Mouse (Mus musculus) kidney, embryonic 14.5 days (tissue): ENCODE measurements around the gene Mrpl2. TPM values are rescaled to one million over a fixed set of nuclear protein-coding genes. Genes with fewer than 3 reads are reported as not detected.

Experiments used
- ATAC-seq: fragments of 200-750 bp; cut with Nextera tagmentation; 2 replicates; pipeline ENCODE4 v1.8.0; 2017; ENCODE audit warnings: moderate number of reproducible peaks, mild to moderate bottlenecking, moderate TSS enrichment, moderate library complexity; ENCODE audit not compliant: low FRiP score, low TSS enrichment
- H3K27ac ChIP-seq: fragments of 300-500 bp; sonication (generic); 2 replicates; pipeline ENCODE4 v1.5.1; 2014; ENCODE audit warnings: low read depth, mild to moderate bottlenecking, low read length, moderate library complexity, mixed read lengths
- H3K27me3 ChIP-seq: fragments of 300-500 bp; sonication (generic); 2 replicates; pipeline ENCODE4 v1.6.1; 2014; ENCODE audit warnings: mild to moderate bottlenecking, low read length; ENCODE audit not compliant: control insufficient read depth, insufficient read depth
- H3K36me3 ChIP-seq: fragments of 300-500 bp; sonication (generic); 2 replicates; pipeline ENCODE4 v1.6.1; 2014; ENCODE audit warnings: low read length, mixed read lengths; ENCODE audit not compliant: control insufficient read depth, insufficient read depth
- H3K4me1 ChIP-seq: fragments of 300-500 bp; sonication (generic); 2 replicates; pipeline ENCODE4 v1.6.1; 2014; ENCODE audit warnings: low read length, mixed read lengths; ENCODE audit not compliant: control insufficient read depth, insufficient read depth
- H3K4me2 ChIP-seq: fragments of 300-500 bp; sonication (generic); replicated peaks from 2 replicates; pipeline ENCODE4 v1.6.1; 2014; ENCODE audit warnings: low read depth, mild to moderate bottlenecking, low read length
- H3K4me3 ChIP-seq: fragments of 300-500 bp; sonication (generic); 2 replicates; pipeline ENCODE4 v1.5.1; 2014; ENCODE audit warnings: mild to moderate bottlenecking, low read length
- H3K9ac ChIP-seq: fragments of 300-500 bp; sonication (generic); 2 replicates; pipeline ENCODE4 v1.6.1; 2014; ENCODE audit warnings: low read depth, mild to moderate bottlenecking, low read length, moderate library complexity
- H3K9me3 ChIP-seq: fragments of 300-500 bp; sonication (generic); 2 replicates; pipeline ENCODE4 v1.6.1; 2016; ENCODE audit warnings: low read length; ENCODE audit not compliant: control insufficient read depth
- WGBS: fragments of 180-500 bp; shearing (Covaris S2); extraction: QIAGEN DNeasy Blood & Tissue Kit; methylation state at CpG from one replicate; pipeline ENCODE4 v1.1.7; 2014; 5-methylcytosine and 5-hydroxymethylcytosine counted together
- polyA plus RNA-seq: library from polyadenylated mRNA; unstranded; fragments of >200 nt; fragmentation: Nextera tagmentation; extraction: Ambion mirVana; gene quantifications from 2 replicates; pipeline ENCODE4 v1.2.1, GENCODE M21; 2014

Gene Mrpl2
- polyA plus RNA-seq, 1 experiment from 2014 or later: 121 TPM

GRCm38 (mm10) chr17:46648436-46648835 is 2.4 kb downstream of the Mrpl2 start:
- 94% methylated on average over 9 of the region's 9 CpGs for WGBS
- H3K27me3 ChIP-seq: no peaks in the 10 kb centered on the region
- no peak for ATAC-seq
- H3K9me3 ChIP-seq: no peaks in the 10 kb centered on the region
- no peak overlapping the region for H3K9ac ChIP-seq
- no peak overlapping the region; the same call in 1 of the 2 replicates for H3K4me3 ChIP-seq
- H3K4me1 ChIP-seq: peaks cover 37% of the 10 kb centered on the region
- H3K27ac ChIP-seq: no peak overlapping the region
- peaks cover 27% of the 10 kb centered on the region for H3K36me3 ChIP-seq
- H3K4me2 ChIP-seq: no peak overlapping the region

- peak overlapping the region; percentile 82 for H3K4me3 ChIP-seq
- 33% methylated on average over 15 of the region's 15 CpGs for WGBS
- peak overlapping the region; percentile 87 for H3K4me2 ChIP-seq
- H3K36me3 ChIP-seq: peaks cover 41% of the 10 kb centered on the region
- no peaks in the 10 kb centered on the region for H3K9me3 ChIP-seq
- peaks cover 30% of the 10 kb centered on the region for H3K4me1 ChIP-seq
- H3K27ac ChIP-seq: peak overlapping the region; percentile 98
- peak overlapping the region; percentile 89; the same call in 1 of the 2 replicates for H3K9ac ChIP-seq
- no peaks in the 10 kb centered on the region for H3K27me3 ChIP-seq
- no peak for ATAC-seq
These were observed 3.8 kb downstream of the Mrpl2 start for GRCm38 (mm10) chr17:46649811-46650210.

- H3K4me1 ChIP-seq: peaks cover 25% of the 10 kb centered on the region
- H3K27me3 ChIP-seq: no peaks in the 10 kb centered on the region
- peak within 1 kb of the TSS; percentile 89 for H3K9ac ChIP-seq
- peaks cover 43% of the 10 kb centered on the region for H3K36me3 ChIP-seq
- peak; percentile 92 for ATAC-seq
- H3K4me3 ChIP-seq: peak within 1 kb of the TSS; percentile 82
- peak within 1 kb of the TSS; percentile 98 for H3K27ac ChIP-seq
- H3K4me2 ChIP-seq: peak within 1 kb of the TSS; percentile 87
- no peaks in the 10 kb centered on the region for H3K9me3 ChIP-seq
- under 1% methylated on average over 58 of the region's 58 CpGs for WGBS
These were observed 4.4 kb downstream of the Mrpl2 start, which contains the start of gene Cul7 for GRCm38 (mm10) chr17:46650232-46651031. Gene Cul7, plus strand, starts transcription at chr17:46650337.

- no peak for ATAC-seq
- WGBS: 73% methylated on average over 17 of the region's 17 CpGs
- H3K9ac ChIP-seq: peak overlapping the region; percentile 89
- H3K9me3 ChIP-seq: no peaks in the 10 kb centered on the region
- peak overlapping the region; percentile 87 for H3K4me2 ChIP-seq
- peak overlapping the region; percentile 82 for H3K4me3 ChIP-seq
- H3K4me1 ChIP-seq: peaks cover 25% of the 10 kb centered on the region
- H3K36me3 ChIP-seq: peaks cover 51% of the 10 kb centered on the region
- H3K27me3 ChIP-seq: no peaks in the 10 kb centered on the region
- peak overlapping the region; percentile 98 for H3K27ac ChIP-seq
These were observed 5.3 kb downstream of the Mrpl2 start for GRCm38 (mm10) chr17:46651292-46651691.

GRCm38 (mm10) chr17:46651755-46652547 is 5.9 kb downstream of the Mrpl2 start:
- Histone ChIP-seq H3K27ac (no peak overlapping the region), H3K4me3 (peak overlapping the region; percentile 82), H3K9ac (peak overlapping the region; percentile 89; the same call in 1 of the 2 replicates), H3K9me3 (no peaks in the 10 kb centered on the region), H3K36me3 (peaks cover 58% of the 10 kb centered on the region), H3K27me3 (no peaks in the 10 kb centered on the region), H3K4me2 (peak overlapping the region; percentile 87), H3K4me1 (peaks cover 19% of the 10 kb centered on the region)
- WGBS: 57% methylated on average over 20 of the region's 20 CpGs
- no peak for ATAC-seq

- no peak for ATAC-seq
- Histone ChIP-seq H3K4me2 (no peak overlapping the region), H3K27ac (no peak overlapping the region), H3K9ac (no peak overlapping the region), H3K27me3 (no peaks in the 10 kb centered on the region), H3K4me1 (peaks cover 16% of the 10 kb centered on the region), H3K4me3 (no peak overlapping the region), H3K9me3 (no peaks in the 10 kb centered on the region), H3K36me3 (peaks cover 84% of the 10 kb centered on the region)
- WGBS: 61% methylated on average over 6 of the region's 6 CpGs
These were observed 10.0 kb downstream of the Mrpl2 start for GRCm38 (mm10) chr17:46656054-46656453.

GRCm38 (mm10) chr17:46661351-46661750 is 15.3 kb downstream of the Mrpl2 start:
- H3K9ac ChIP-seq: no peak overlapping the region
- ATAC-seq: no peak
- 93% methylated on average over 9 of the region's 9 CpGs for WGBS

GRCm38 (mm10) chr17:46661981-46662380 is 16.0 kb downstream of the Mrpl2 start:
- 84% methylated on average over 12 of the region's 12 CpGs for WGBS
- H3K9me3 ChIP-seq: no peaks in the 10 kb centered on the region
- no peak overlapping the region for H3K4me2 ChIP-seq
- H3K27me3 ChIP-seq: no peaks in the 10 kb centered on the region
- no peak overlapping the region for H3K4me3 ChIP-seq
- peaks cover 97% of the 10 kb centered on the region for H3K36me3 ChIP-seq
- no peak for ATAC-seq
- H3K4me1 ChIP-seq: no peaks in the 10 kb centered on the region
- no peak overlapping the region for H3K27ac ChIP-seq
- H3K9ac ChIP-seq: no peak overlapping the region

More at GRCm38 (mm10) chr17:46661351-46661750, 15.3 kb downstream of the Mrpl2 start:
- Histone ChIP-seq H3K4me3 (no peak overlapping the region), H3K4me2 (no peak overlapping the region), H3K27me3 (no peaks in the 10 kb centered on the region), H3K36me3 (peaks cover 98% of the 10 kb centered on the region), H3K27ac (no peak overlapping the region), H3K9me3 (no peaks in the 10 kb centered on the region), H3K4me1 (no peaks in the 10 kb centered on the region)
